Mouse (Mus musculus) urinary bladder, postnatal 10 days (tissue): ENCODE measurements around the gene Fgfr2.
"Not testable (repeated sequence)": the region's sequence is repeated elsewhere in the genome, so short reads cannot be mapped to it uniquely, and the experiment has no call there.

ENCODE experiments used
- DNase-seq: peaks from one replicate; pipeline ENCODE4 v3.0.0; 2022; ENCODE audit warnings: low spot score

The Fgfr2 gene

DNA sequence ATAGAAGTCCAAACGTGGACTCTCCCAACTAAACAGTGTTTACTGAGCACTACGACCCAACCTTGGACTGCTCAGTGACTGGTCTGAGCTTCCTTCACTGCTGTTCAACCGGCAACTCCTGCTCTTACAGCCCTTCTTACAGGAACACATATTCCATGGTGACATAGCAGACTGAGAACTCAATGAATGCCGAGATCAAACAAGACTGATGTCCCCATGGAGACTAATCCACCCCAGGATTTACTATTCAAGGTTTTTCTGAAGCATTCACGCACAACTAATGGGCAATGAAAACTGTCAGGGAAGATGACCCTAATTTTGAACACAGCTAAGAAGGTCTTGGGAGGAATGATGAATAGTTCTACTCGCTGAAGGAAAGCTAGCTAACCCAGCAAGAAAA, 2650.5 kb downstream of the Fgfr2 start:
- no peak for DNase-seq

DNA sequence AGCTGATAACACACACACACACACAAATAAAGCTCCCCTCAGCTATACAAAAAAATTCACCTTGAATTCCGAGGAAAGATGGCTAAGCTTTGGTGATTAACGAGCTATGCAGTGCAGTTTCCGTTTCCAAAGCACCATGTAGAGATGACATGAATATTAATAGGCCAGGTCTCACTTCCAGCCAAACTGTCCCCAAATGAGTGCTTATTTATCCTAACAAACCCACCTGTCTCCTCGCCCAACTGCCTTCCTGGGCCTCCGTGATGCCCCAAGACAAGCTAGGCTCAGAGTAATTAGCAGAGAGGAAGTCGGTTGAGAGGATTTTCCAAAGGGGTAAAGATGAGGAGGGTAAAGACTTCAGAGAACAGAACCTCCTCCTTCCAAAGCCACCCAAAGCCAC, 2652.1 kb downstream of the Fgfr2 start:
- DNase-seq = no peak

DNA sequence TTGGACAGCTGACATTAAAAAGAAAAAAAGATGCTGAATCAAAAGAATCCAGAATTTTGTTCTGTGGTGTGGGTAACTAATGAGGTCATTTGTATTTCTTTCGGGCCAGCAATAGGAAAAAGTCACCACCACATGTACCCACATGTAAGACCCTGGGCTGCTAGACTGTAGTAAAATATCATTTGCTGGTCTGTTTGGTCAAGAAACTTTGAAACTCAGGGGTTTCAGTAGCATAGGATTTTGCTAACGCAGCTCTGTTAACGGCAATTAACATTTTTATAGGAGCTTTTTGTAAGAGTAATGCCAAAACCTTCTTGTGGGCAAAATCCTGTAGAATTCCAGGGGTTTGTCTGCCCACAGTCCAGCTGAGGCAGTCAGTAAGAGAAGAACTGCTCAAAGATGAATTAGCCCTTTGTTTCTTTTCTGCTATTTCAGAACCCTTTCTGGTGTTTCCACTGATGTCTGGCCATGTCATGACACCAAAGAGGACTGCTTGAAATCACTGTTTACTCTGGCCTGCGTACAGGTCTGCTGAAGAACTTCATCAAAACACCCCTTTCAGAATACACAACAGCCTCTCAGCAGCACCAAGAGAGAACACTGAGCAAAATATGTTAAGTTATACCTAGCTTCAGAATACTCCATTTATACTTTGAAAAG, 2667.4 kb downstream of the Fgfr2 start:
- DNase-seq = no peak

DNA sequence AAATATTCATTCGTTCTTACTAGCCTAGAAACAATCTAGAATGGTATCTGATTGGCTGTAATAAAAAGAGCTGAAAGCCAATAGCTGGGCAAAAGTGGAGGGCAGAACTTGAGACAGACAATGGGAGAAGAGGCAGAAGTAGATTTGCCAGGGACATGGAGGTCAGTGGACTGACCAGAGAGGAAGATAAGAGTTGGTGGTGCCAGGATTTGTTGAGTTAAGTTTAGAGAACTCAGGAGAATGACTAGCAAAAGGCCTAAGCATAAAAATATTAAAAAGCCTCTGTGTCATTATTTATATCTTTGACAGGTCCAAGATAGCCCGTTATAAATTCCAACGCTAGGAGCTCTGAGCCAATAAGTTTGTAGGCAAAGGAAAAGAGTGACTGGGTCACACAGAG, 2668.9 kb downstream of the Fgfr2 start:
- no peak for DNase-seq

DNA sequence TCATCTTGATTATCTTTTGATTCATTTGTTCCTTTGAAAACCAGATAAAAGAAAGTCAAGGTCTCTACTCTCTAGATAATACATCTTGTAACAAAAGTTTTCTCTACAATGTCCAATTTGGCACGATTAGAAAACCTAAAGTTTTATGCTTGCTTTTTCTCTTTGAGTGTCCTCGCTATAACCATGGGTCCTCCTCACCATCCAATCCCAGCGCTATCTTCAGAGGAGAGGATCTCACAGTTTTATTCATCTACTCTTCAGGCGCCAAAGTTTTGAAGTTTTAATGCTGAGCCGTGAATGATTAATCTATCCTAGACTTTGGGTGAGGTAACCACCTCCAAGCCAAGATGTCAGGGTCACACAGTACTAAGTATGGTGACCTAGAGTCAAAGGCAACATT, 2687.4 kb downstream of the Fgfr2 start:
- DNase-seq = no peak

DNA sequence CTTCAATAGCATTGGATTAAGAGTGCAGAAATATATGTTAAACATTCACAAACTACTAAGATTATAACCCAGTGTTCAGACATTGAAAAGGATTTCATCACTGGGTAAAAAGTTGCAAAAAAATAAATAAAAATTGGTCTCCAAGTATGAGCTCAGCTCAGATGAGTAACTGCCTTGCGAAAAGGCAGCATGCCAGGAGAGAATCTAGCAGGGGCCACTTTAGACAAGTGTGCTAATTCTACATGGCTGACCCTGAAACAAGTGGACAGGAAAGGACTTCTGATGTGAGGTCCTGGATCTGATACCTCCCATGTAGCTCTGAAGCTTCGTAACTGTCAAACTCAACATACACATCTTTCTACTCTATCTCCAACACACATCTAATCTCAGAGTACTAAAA, 2691.0 kb downstream of the Fgfr2 start:
- no peak for DNase-seq

DNA sequence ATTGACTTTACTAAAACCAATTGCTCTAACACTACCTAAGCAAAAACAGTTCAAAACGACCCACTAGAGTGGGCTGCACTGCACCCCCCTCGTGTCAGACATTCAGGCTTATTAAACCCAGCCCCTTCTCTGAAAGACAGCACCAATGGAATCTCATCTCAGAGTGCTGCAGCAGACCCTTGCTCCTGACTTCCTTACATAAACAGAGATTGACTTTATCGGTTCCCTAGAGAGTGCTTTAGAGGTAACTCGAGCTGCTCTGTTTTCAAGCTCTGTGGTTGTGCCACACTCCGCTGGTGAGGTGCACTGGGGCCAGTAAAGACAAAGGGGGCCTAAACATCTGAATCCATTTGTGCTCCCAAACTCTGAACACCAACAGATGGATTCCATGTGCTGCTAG, 2696.6 kb downstream of the Fgfr2 start:
- DNase-seq = no peak

DNA sequence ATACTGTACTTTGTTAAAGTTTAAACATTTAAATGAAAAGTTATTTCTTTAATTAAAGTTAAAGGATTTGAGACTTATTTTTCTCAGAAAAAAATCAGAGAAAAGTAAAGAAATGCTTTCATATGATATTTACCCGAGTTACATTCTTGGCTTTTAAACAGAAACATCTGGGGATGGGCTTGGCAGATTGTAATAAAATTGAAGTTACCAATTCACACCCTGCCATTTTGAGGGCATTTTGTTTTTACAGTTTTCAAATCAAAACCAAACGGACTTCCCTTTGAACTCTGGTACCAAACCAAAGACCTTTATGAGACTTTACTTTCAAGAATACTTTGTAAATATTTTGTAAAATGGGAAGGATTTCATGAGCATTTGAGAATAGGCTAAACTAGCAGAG, 2697.2 kb downstream of the Fgfr2 start:
- DNase-seq = no peak

DNA sequence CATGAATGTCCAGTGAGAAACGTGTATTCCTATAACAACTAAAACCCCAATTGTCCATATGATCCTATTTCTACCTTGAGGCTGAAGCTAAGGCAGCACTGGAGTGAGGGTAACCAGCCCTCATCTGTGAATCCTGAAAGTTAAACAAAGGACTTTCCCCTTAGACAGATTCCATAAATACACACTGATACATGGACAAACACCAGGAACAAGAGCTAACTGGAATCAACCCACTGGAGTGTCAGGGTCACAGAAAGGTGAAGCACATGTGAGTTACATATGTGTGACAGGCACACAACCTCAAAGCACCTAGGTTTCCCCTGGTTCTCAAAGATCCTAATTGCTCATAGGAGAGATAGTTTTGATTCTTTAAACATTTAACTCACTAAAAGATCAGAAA, 2703.2 kb downstream of the Fgfr2 start:
- no peak for DNase-seq

DNA sequence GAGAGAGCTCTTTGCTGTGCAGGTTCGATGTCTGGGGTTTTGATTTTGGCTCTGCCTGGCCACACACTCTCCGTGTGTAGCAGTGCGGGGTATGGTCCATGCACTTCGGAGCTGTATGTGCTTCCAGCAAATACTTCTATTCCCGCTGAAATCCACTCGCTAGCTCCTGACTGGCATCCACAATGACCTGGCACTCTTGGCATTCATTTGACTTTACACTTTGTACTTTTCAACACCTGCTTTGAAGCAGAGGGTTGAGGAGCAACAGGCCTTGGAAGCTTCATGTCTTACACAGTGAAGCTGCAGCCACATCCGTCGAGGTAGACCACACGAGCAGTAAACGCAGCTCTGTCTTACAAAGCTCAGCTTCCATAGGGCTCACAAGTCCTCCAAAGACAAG, 2715.5 kb downstream of the Fgfr2 start:
- DNase-seq = no peak

DNA sequence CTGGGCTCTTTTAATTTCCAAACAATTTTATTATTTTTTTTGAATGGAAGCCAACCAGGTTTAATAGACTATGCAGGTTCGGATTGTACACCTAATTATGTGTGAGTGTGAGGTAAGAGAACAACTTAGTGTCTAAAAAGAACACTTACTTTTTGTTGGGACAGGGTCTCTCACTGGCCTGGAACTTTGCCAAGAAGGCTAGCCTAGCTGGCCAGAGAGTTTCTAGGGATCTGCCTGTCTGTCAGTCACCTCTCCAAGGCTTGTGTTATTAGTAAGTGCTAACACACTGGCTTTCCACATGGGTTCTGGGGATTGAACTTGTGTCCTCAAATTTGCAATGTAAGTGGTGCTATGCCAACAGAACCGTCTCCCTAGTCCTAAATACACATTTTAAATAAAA, 2719.8 kb downstream of the Fgfr2 start:
- DNase-seq = no peak

DNA sequence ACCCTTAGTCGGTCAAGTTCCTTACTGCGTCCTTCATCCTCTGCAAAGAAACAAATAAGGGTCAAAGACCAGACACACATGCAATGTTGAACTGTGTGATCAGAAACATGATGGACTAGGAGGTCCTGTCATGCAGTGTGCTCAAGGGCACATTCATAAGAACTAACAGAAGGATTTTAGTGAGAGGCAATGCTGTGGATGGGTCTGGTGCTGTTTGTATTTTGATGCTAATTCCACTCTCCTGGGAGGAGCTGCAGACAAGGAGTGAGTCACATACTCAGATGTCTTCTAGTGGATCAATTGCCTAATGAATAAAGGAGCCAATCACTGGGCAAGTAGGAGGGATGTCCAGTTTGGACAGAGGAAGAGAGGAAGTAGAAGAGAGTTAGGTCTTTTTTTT, 2728.5 kb downstream of the Fgfr2 start:
- DNase-seq = no peak

DNA sequence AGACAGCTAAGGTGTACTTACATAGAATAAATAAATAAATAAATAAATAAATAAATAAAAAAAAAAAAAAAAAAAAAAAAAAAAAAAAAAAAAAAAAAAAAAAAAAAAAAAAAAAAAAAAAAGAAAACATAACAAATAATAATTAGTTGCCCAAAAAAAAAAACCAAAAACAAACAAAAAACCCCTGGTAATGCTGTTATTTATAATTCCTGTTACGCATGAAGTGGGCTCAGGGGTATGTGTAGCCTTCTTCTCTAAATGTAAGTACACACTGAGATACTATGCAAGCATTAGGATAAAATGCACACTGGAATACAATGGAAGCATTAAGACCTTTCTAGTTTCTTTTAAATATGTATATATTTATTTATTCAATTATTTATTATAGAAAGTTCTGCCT, 2733.1 kb downstream of the Fgfr2 start:
- not testable (repeated sequence) for DNase-seq

DNA sequence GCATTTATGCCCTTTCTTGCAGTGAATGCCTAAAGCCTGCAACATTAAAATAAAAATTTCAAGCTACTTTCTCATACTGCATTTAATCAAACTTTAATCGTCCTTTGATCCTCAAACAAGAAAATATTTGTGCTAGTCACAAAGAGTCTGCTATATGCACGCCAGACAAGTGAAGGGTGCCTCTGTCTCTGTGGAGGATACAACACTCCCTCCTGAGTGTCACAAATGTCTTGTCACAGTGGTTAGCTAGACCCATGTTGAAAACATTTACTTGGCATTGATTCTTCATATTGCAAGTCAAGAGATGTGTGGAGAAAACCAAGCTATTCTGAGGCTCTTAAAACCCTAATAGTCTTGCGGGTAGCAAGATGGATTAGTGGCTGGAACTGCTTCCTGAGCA, 2736.8 kb downstream of the Fgfr2 start:
- no peak for DNase-seq

DNA sequence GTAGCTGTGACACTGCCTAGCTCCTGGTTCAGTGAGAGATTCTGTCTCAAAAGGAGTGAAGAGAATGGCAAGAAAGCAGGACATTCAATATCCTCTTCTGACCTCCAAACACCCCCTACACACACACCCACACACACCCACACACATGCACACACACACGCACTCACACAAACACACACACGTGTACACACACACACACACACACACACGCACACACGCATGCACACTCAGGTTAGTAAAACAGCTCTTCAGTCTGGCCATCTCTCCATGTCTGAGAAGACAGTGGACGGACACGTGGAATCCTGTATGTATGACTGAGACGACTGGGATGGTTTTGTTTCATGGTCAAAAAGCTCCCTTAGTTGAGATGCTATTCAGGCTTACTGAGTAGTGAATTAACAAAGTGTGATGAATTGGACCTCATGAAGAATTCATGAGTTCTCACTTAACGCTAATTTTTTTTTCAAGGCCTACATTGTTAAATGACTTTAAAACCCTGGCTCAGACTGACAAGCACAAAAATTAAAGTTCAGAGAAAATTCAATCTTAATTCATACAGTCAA, 2737.3 kb downstream of the Fgfr2 start:
- DNase-seq = no peak

DNA sequence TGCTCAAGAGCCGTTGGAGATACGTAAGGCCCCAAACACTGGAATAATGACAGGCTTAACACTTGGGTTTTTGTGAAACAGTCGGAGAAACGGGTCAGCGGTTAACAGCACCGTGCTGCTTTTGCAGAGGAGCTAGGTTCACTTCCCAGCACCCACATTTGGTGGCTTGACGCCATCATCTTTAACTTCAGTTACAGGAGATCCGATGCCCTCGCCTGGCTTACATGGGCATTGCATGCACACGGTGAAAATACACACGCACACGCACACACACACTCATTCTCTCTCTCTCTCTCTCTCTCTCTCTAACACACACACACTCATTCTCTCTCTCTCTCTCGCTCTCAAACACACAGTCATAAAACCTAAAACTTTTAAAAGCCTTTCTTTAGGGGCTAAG, 2741.0 kb downstream of the Fgfr2 start:
- DNase-seq = no peak

DNA sequence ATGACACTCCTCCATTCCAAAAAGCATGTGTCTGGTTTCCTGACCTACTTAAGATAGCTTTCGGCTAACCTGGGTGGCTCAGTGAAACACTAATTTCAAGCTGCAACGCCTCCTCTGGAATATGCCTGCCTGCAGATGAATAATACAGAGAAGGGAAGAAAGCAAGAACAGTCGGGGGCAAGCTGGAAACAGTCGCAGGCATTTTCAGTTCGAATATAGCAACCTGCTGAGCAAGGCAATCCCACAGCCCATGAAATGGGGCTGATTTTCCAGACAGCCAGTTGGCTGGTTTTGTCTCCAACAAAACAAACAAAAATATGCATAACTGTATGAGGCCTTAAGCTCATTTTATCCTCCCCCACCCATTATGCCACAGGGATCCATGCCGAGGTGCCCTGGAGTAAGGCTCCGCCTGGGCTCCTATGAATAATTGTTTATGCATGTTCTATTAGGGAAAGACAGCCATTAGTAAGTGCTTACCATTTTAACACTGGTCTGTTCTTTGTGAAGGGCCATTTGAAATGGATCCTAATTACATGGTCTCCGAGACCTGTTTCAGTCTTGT, 2741.7 kb downstream of the Fgfr2 start:
- DNase-seq = no peak

DNA sequence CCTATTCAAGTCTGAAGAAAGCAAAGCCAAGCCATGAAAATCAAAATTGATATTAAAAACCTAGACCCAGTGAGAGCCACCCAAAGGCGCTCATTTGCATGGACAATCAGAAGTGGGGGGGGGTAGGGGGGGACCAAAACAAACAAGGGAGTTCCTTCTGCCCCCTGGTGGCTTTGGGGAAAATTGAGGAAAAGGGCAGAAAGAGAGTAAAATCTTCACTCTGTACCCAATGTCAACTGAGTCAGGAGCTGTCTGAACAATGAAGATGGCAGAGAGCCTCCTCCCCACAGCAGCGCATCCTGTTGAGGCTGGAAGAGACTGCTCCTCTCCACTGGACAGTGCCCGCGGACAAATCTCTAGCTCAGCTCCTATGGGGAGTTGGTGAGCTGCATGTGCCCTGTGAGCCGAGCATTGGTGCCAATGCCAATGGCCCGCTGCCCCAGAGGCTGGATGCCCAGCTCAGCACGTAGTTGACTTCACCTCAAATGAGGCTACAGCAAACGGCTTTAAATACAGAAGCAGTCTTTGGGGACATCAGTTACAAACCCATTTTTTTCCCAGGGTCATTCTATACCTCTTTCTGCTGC, 2742.3 kb downstream of the Fgfr2 start:
- DNase-seq = no peak

DNA sequence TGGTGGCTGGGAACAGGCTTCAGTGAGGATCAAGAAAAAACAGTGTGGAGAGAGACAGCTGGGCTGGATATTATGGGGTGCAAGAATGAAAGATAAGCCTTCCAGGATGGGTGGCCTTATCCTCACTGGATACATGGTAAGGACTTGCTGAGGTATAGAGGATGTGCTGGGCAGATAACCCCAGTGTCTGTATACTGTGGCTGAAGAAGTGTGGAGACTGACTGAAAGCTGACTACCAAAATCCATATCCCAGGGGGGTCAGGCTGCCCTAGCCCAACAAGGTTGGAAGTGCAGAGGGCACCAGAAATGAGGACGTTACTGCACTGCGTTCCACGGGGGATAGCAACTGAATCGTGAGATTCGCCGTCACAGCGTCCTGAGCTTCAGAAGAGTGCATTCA, 2742.8 kb downstream of the Fgfr2 start:
- DNase-seq = no peak

DNA sequence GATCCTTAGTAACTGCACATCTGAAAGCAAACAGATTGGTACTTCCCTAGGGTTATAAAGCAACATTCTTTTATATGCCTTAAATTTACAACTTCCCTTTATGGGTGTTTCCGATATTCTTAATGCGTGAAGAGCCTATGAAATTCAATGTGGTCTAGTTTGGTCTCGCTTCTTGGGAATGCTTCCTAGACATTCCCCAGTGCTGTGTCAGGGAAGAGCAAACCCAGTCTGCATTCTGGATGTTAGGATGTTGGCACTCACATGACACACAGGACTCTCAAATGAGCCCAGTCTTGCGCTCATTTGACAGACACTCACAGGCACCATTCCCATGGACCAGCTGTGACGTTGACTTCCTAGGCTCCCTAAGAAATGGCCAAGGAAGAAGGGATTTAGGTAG, 2743.3 kb downstream of the Fgfr2 start:
- DNase-seq = no peak

DNA sequence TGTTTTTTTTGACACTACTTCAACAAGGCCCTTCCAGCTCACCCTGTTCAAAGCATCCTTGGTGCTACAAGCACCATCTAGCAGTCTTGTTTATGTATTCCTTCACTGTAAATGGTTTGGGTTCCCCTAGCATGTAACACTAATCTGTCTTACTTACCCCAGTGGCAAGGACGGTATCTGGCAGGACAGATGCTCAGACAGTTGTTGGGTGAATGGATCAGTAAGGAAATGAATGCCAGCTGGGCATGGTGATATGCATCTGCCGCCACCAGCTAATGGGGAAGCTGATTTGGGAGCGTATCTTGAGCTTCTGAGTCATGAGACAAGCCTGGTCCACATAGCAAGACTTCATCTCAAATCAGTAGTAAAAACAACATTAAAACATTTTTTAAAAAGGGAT, 2744.8 kb downstream of the Fgfr2 start:
- DNase-seq = no peak

DNA sequence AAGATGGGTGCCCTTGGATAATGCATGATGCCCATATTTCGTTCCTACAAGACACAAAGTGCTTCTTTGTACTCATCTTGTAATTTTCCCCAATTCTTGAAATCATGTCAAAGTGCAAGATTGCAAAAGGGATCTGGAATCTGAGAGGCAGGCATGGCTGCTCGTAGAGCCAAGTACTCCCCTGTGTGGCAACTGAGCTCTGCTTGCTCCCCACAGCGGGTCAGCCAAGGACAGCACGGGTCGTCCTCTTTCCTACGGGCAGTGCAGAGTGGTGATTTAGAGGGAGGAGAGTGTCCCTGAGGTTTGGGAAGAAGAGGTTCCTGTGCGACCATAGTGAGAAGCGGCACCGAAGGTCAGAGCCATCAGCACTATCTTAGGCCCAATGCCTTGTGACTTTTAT, 2748.8 kb downstream of the Fgfr2 start:
- DNase-seq = no peak

DNA sequence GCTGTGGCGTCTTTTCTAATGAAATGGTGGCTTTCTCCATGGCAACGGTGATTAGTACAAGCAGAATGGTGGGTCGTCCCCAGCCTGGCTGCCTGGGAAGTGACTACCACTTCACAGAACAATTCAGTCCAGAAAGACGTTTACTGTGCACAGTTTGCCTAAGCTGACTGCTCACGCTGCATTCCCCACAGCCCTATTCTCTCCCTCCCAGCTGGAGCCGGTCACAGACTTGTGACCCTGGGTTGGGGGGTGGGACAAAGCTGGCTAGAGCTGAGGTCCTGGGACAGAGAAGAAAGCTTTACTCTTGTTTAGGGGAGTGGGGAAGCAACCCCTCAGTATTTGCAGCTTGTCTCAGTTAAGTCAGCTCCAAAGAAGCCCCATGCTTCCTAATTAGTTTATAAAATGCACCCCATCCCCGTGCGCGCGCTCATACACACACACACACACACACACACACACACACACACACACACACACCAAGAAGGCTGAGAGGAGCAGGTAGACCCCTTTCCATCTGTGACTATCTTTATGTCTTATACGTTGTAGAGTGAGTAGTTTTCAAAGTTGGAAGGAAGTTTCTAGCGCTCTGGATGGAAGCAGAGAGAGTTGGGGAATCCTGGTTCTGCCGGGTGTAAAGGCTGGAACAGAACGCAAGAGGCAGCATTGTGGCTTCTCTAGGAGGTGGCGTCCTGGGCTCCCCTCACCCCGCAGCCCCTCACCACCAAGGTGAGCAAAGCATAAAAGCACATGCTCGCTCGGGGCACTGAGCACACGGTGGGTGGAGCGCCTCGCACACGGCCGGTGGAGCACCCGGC, 2754.1 kb downstream of the Fgfr2 start:
- no peak for DNase-seq
